Mouse (Mus musculus): Measurements from ENCODE around the gene Cxcl16. TPM values are rescaled to one million over a fixed set of nuclear protein-coding genes. Genes with fewer than 3 reads are reported as not detected.
A peak's percentile ranks its signal among the peaks of the same experiment; 100 is the strongest.

The Cxcl16 gene
- polyA plus RNA-seq, 1 experiment from 2014 or later: 111 TPM

GRCm38 (mm10) chr11:70412591-70412990, 47.2 kb downstream of the Cxcl16 start:
- Histone ChIP-seq H3K27ac (no peak overlapping the region), H3K79me2 (ENCODE audit: inconsistent target) (peaks cover 22% of the 10 kb centered on the region), H3K4me3 (ENCODE audit: inconsistent target) (no peak overlapping the region), H3K36me3 (ENCODE audit: inconsistent target) (no peaks in the 10 kb centered on the region)
- 90% methylated on average over 5 of the region's 5 CpGs for WGBS (ENCODE audit: missing documents)

GRCm38 (mm10) chr11:70410297-70410643, 49.5 kb downstream of the Cxcl16 start:
- WGBS (ENCODE audit: missing documents): 50% methylated on average over 6 of the region's 6 CpGs

GRCm38 (mm10) chr11:70409594-70410296, 50.0 kb downstream of the Cxcl16 start, which contains the start of gene Pelp1:
Gene Pelp1, minus strand, starts transcription at chr11:70410031.
- under 1% methylated on average over 59 of the region's 59 CpGs for WGBS (ENCODE audit: missing documents)

More at GRCm38 (mm10) chr11:70410297-70410643, 49.5 kb downstream of the Cxcl16 start:
- peak overlapping the region; percentile 55 for H3K27ac ChIP-seq
- H3K4me3 ChIP-seq (ENCODE audit: inconsistent target): peak overlapping the region; percentile 72; the same call in 1 of the 2 replicates
- 0 out of 2 replicates have a peak, but pooled peaks cover 8% of the 10 kb centered on the region for H3K36me3 ChIP-seq (ENCODE audit: inconsistent target)
- peaks cover 46% of the 10 kb centered on the region for H3K79me2 ChIP-seq (ENCODE audit: inconsistent target)

More at GRCm38 (mm10) chr11:70409594-70410296, 50.0 kb downstream of the Cxcl16 start, which contains the start of gene Pelp1:
- peaks cover 51% of the 10 kb centered on the region for H3K79me2 ChIP-seq (ENCODE audit: inconsistent target)
- H3K36me3 ChIP-seq (ENCODE audit: inconsistent target): peaks cover 9% of the 10 kb centered on the region; the same call in 1 of the 2 replicates
- peak within 1 kb of the TSS; percentile 55 for H3K27ac ChIP-seq
- H3K4me3 ChIP-seq (ENCODE audit: inconsistent target): peak within 1 kb of the TSS; percentile 72

Other genes with a start within 250 kb of the Cxcl16 start
- gene Slc16a11, start 247.2 kb downstream of the Cxcl16 start, polyA plus RNA-seq (2018): not detected in 3 replicates
- 7.4 to 12.5 TPM (median 10.7 TPM) in 3 replicates for gene Slc16a13, start 238.9 kb downstream of the Cxcl16 start, polyA plus RNA-seq (2018)
- gene Bcl6b, start 230.2 kb downstream of the Cxcl16 start, polyA plus RNA-seq (2018): 0.14 TPM in 1 of 3 replicates, not detected in the others
- 55.0 to 61.6 TPM (median 59.2 TPM) in 3 replicates for gene 0610010K14Rik, start 222.1 kb downstream of the Cxcl16 start, polyA plus RNA-seq (2018)
- gene Gm21988, start 220.2 kb downstream of the Cxcl16 start, polyA plus RNA-seq (2018): 2.6 to 6.0 TPM (median 4.8 TPM) in 3 replicates
- 534 to 573 TPM (median 562 TPM) in 3 replicates for gene Rnasek, start 220.1 kb downstream of the Cxcl16 start, polyA plus RNA-seq (2018)
- 0.09 to 0.95 TPM (median 0.17 TPM) in 3 replicates for gene Alox12, start 204.6 kb downstream of the Cxcl16 start, polyA plus RNA-seq (2018)
- not detected in 3 replicates for gene Alox12e, start 137.4 kb downstream of the Cxcl16 start, polyA plus RNA-seq (2018)
- gene Alox15, start 108.0 kb downstream of the Cxcl16 start, polyA plus RNA-seq (2018): not detected in 3 replicates
- gene Pelp1, start 50.0 kb downstream of the Cxcl16 start, polyA plus RNA-seq (2018): 16.8 to 21.8 TPM (median 20.3 TPM) in 3 replicates
- 230 to 319 TPM (median 312 TPM) in 3 replicates for gene Arrb2, start 27.3 kb downstream of the Cxcl16 start, polyA plus RNA-seq (2018)
- 29.8 to 44.9 TPM (median 39.4 TPM) in 3 replicates for gene Med11, start 8.1 kb downstream of the Cxcl16 start, polyA plus RNA-seq (2018)
- 2.4 to 5.2 TPM (median 4.4 TPM) in 3 replicates for gene Zmynd15, start 551 bp downstream of the Cxcl16 start, polyA plus RNA-seq (2018)
- 2.7 to 4.1 TPM in 2 of 3 replicates, not detected in the other for gene Tm4sf5, start 45.3 kb upstream of the Cxcl16 start, polyA plus RNA-seq (2018)
- not detected in 3 replicates for gene Vmo1, start 54.6 kb upstream of the Cxcl16 start, polyA plus RNA-seq (2018)
- not detected in 3 replicates for gene Gltpd2, start 59.2 kb upstream of the Cxcl16 start, polyA plus RNA-seq (2018)
- gene Psmb6, start 65.4 kb upstream of the Cxcl16 start, polyA plus RNA-seq (2018): 305 to 399 TPM (median 395 TPM) in 3 replicates
- gene Gm40193, start 73.0 kb upstream of the Cxcl16 start, polyA plus RNA-seq (2018): not detected in 3 replicates
- gene Pld2, start 80.1 kb upstream of the Cxcl16 start, polyA plus RNA-seq (2018): 19.1 to 36.3 TPM (median 25.0 TPM) in 3 replicates
- gene Mink1, start 102.9 kb upstream of the Cxcl16 start, polyA plus RNA-seq (2018): 23.4 to 63.5 TPM (median 51.1 TPM) in 3 replicates
- gene 4930544D05Rik, start 155.9 kb upstream of the Cxcl16 start, polyA plus RNA-seq (2018): not detected in 3 replicates
- not detected in 3 replicates for gene Chrne, start 159.2 kb upstream of the Cxcl16 start, polyA plus RNA-seq (2018)
- gene Gp1ba, start 179.1 kb upstream of the Cxcl16 start, polyA plus RNA-seq (2018): 0.09 to 2.0 TPM (median 0.28 TPM) in 3 replicates
- gene Rnf167, start 187.3 kb upstream of the Cxcl16 start, polyA plus RNA-seq (2018): 11.6 to 41.2 TPM (median 23.9 TPM) in 3 replicates
- 53.0 to 112 TPM (median 103 TPM) in 3 replicates for gene Slc25a11, start 187.5 kb upstream of the Cxcl16 start, polyA plus RNA-seq (2018)
- gene Pfn1, start 194.7 kb upstream of the Cxcl16 start, polyA plus RNA-seq (2018): 1,563 to 2,873 TPM (median 2,872 TPM) in 3 replicates
- gene Eno3, start 197.2 kb upstream of the Cxcl16 start, polyA plus RNA-seq (2018): 3.0 to 5.4 TPM (median 4.8 TPM) in 3 replicates
- 72.0 to 176 TPM (median 83.0 TPM) in 3 replicates for gene Spag7, start 209.4 kb upstream of the Cxcl16 start, polyA plus RNA-seq (2018)
- 35.3 to 53.1 TPM (median 41.4 TPM) in 3 replicates for gene Camta2, start 228.1 kb upstream of the Cxcl16 start, polyA plus RNA-seq (2018)
- 0.32 to 0.85 TPM (median 0.36 TPM) in 3 replicates for gene Inca1, start 240.2 kb upstream of the Cxcl16 start, polyA plus RNA-seq (2018)
- 60.6 to 75.9 TPM (median 62.3 TPM) in 3 replicates for gene Kif1c, start 240.6 kb upstream of the Cxcl16 start, polyA plus RNA-seq (2018)